Mouse (Mus musculus) gastrocnemius, adult 18-20 months (tissue): ENCODE results near the gene Frmd4a. TPM values are rescaled to one million over a fixed set of nuclear protein-coding genes. Genes with fewer than 3 reads are reported as not detected.
"Not testable (repeated sequence)": the region's sequence is repeated elsewhere in the genome, so short reads cannot be mapped to it uniquely, and the experiment has no call there.

Experiments
- DNase-seq: peaks from one replicate; pipeline ENCODE4 v3.0.0; 2021; ENCODE audit warnings: low spot score
- total RNA-seq, 2 experiments: library from RNA; stranded (reverse); gene quantifications; 2 replicates each; pipeline ENCODE4 v1.2.3; 2021

The Frmd4a gene
- total RNA-seq, 2 experiments from 2014 or later: 2.6 to 3.6 TPM

DNA sequence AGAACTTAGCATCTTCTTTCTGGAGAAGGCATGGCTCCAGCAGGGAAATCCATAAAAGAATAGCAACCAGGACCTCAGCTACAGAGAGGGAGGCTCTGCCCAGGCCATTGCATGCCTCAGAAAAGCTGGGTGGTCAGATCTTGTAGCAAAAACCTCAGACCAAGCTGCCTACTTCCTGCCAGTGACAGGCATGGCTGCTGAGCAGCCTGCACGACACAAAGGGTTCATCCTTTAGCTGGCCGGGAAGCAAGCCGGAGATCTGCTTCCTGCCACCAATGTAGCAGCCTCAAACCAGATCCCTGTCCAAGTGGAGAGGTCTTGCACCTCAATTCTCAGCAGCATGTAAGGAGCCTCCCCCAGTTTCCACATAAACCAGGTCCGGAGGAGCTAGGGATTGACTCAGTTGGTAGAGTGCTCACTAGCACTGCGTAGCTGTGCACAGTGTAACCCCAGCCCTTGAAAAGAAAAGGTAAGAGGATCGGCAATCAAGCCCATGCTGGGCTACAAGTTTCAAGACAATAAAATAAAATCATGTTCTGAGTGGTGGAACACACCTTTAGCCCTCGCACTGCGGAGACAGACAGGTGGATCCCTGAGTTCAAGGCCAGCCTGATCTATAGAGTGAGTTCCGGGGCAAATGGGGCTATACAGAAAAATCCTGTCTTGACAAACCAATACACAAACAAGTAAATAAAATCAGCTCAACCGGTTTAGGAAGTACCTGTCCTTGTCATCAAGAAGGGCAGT lies 532.7 kb downstream of the Frmd4a start:
- DNase-seq: no peak

DNA sequence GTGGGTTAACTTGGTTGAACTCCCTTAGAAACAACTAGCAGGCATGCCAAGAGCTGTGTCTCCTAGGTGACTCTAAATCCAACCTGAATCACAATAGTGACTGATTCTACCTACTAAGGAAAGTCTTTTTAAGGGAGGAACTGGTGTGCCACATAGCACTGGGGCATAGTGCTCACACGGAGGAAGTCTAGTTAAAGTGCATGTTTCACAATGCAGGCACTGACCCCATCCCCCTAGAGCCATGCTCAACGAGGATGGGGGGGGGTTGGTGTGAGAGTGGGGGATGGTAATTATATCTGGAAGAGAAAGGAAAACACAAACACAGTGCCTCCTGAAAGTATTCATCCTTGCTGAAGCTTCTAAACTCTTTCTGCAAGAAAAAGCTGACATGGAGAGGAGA lies 533.9 kb downstream of the Frmd4a start:
- DNase-seq: no peak

DNA sequence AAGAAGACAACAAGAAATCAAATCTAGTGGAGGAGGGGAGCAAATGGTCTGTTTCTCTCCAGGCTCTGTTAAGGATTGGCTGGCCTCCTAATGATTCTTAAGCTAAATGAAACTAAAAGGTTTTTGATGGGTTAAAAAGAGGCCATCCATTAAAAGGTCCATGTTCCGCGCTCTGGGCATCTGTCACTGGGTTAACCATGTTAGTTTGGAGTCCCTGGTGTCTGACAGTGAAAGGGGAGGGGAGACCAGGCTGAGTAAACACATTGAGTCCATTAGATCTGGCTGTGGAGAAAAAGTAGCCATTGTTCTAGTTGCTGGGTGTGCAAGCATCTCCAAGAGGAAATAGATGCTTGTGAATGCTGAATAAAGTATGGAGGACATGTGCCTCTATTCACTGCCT lies 534.3 kb downstream of the Frmd4a start:
- DNase-seq: no peak

DNA sequence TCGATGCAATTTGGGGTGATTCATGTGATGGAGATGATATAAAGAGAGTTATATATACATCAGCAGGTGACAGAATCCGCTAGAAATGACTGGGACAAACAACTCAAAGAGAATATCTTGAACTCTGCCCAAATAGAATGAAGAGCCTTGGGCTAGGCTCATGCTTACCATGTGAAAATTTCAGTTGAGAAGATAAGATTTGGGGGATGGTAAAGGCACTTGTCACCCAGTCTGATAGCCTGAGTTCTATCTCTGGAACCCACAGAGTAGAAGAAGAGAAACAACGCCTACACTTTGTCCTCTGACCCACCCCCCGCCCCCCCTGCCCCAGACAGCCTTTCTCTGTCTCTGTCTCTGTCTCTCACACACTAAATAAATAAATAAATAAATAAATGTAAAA lies 535.0 kb downstream of the Frmd4a start:
- DNase-seq: no peak

DNA sequence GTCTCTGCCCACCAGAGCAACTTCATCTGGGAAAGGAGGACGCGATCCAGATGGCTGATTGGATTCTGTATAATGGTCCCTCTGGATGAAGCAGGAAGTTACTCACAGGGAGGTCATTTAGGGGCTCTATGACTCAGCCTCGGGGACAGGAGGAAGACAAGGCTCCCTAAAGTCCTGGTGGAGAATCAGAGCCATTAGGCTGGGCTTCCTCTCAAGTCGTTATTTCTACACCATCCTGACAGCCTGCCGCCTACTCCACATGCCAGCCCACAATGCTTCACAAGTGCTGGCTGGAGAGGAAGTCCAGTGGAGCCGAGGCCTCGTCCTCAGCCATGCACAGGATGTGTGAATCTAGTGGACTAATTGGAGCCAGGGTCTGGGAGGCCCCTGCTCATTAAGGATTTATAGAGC lies 537.7 kb downstream of the Frmd4a start:
- DNase-seq: peak; percentile 22

DNA sequence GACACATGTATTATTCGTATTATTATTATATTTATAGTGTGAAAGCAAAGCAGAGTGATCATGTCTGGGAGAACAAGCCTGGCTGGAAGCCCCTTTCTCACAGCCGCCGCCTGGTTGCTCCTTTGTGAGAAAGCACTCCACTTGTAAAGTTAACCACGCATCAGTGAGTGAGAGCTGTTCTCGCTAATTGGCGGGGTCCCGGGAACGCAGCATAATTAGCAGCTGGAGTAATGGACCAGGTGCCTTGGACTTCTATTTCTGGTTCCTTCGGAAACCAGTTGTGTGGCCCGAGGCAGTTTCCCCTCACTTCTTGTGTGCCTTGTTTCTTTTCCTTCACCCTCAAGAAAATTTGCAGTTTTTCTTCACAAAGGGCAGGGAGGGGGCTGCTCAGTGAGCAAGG lies 538.7 kb downstream of the Frmd4a start:
- DNase-seq: no peak

DNA sequence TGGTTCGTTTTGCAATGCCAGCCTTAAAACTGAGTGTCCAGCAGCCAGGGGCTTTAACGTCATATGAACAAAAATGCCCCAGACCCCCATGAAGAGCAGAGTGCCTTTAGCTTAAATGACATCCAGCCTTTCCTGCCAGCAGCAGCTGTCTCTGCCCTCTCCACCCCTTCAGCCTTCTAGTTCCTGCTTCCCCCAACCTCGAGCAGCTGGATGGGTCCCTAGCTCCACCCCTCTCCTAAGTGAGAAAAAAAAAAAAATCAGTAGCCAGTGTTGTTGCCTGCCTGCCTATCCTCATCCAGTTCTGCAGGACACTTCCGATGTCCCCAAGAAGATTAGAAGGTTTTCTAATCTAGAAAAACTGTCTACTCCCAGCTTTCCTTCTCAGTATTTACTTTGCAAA lies 539.5 kb downstream of the Frmd4a start:
- no peak for DNase-seq

DNA sequence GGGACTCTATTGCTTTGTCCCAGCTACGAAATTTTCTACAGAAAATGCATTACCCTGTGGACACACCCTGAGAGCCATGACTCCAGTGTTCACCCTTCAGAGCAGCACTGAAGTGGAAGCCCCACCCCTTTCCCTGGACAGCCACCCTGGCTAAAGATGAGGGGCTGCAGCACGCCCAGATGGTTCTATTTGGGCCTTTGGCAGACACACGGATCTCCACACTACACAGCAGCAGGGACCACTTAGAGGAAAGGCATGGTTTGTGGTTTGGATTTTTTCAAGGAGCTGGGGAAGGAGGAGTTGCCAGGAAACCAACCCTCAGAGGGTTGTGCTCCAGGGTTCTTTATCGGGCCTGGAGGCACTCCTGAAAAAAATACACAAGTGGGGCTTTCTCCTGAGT lies 539.9 kb downstream of the Frmd4a start:
- DNase-seq: no peak

DNA sequence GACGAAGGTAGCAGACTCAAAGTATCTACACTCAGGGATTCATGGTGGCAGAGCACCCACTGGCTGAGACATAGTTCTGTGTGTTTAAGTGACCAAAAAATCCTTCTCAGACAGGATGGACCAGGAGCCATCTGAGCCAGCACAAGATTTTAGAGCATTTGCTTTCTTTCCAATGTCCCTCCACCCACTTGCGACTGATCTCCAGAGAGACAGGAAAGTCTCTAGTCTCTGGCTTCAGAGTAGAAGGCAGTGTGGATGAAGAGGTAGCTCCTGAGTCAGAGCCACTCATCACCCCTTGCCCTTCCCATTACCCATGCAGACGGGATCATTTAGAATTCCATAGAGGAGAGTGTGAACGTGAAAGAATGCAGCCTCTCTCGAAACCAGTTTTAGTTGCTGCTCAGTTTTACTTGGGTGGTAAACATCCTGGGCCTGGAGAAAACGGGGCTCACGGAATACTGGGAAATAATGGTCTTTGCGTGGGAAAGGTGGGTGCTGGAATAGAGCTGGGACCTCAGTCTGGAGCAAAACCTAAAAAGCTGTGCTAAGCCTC lies 541.2 kb downstream of the Frmd4a start:
- no peak for DNase-seq

DNA sequence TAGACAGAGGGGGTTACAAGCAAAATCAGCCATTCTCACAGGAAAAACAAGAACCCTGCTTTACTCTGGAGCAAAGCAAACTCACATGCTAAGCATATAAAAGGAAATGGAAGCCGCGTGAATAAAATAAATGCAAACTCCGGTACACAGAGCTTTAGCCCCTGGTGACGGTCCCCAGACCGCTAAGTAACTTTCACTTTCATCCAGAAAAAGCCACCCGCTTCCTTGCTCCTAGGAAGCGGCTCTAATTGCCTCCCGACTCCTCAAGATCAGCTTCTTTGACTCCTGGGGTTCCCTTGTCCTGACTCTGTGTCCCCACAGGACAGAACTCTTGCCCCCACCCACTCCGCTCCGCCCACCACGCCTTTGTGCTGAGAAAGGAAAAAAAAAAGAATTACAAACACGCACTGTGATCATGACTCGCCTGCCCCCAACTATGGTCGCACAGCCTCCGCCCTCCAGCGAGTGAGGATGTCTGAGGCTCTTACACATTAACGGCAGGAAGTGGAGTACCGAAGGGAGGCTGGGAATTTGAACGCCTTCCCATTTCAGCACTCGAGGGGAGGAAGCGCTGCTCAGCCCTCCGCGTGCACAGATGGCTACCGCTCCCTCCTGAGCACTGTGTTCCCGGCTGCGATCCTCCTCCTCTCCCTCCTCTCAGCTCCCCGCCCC lies 541.8 kb downstream of the Frmd4a start:
- peak; percentile 87 for DNase-seq

DNA sequence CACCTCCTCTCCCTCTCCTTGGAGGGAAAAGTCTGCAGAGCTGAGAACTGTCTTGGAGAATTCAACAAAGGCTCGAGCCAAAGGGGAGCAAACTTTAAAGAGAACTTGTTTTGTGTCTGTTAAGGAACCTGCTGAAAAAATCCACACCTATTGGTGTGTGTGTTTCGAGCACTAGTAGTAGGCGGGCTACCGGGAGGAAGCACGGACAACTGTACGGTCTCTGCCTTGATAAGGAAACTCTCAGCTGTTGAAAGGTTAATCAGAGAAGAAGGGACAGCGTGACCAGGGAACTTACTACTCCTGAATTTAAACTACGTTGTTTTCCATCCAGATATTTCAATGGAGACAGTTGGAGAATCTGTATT lies 542.3 kb downstream of the Frmd4a start:
- DNase-seq: no peak

DNA sequence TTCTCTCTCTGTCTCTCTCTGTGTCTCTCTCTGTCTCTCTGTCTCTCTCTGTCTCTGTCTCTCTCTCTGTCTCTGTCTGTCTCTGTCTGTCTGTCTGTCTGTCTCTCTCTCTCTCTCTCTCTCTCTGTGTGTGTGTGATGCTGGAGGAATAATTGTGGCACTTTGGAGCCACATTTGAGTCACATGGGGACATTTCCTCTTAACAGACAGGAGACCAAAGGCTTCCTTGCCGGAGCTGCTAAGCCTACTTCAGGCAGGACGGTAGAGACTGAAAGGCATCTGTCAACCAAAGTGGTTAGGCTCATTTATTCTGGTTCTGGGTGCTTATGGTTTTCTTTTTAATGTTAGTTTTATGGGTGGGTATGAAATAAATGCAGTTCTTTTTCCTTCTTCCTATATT lies 543.0 kb downstream of the Frmd4a start:
- DNase-seq: not testable (repeated sequence)

DNA sequence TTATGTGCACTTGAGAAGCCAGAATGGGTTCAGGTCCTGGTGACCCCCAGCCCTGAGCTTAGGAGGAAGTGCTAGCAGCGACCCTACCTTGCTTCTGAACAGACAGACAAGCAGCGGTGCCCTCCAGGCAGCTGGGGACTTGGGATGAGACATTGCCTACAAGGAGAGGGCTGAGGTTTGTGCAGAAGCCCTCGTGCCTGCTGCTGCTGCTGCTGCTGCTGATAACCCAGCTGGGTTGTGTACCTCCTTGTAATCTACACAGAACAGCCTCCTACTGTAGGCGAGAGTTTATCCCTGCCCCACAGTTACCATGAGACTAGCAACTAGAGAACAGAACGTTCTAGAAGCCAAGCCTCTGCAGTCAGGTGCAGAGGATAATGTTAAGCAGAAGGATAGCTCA lies 543.7 kb downstream of the Frmd4a start:
- DNase-seq: no peak

DNA sequence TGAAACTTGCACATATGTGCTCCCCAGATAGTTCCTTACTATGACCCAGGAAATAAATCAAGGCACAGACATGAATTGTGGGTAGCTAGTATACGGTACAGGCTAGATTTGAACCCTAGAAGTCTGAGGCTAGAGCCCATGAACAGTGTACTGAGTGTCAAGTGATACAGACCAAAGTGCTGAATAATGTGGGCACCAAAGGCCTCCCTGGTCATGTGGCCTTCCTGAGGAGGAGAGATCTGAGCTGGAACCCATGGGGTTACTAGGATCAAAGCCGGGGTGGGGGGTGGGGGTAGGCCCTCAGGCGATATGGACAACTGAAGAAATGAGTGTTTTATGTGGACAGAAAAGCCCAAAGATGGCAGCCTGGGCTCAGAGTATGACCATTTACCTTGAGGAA lies 544.9 kb downstream of the Frmd4a start:
- DNase-seq: no peak

DNA sequence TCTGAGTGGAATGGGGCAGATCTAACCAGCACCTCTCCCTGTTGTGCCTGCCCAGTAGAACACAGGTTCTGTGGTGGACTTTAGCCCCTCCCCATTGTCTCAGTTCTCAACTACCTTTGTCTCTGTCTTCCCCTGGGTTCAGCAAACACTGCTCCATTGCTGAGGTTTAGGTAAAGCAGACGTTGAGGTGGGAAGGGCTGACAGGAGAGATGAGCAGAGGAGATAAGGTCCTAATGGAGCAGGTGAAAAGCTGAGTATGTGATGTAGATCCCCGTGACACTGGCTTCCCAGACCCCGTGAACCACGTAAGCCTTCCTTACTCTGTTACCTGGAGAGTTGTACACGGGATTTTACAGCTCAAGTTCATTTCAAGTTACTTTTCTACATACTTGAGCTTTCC lies 545.3 kb downstream of the Frmd4a start:
- no peak for DNase-seq

DNA sequence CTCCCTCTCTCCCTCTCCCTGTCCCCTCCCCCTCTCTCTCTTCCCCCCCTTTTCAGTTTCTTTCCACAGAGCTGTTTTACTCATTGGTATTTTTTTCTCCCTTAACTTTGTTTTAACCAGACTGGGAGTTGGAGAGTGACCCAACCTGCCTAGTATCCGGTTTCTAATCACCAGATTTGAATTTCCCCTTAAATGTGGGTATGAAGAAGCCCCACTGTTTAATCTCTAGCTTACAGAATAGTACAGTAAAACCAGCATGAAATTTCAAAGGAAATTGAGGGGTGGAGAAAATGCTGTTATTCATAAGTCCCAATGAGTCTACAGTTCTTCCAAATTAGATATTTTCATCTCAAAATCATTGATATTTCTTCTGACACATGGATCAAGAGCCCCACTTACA lies 545.8 kb downstream of the Frmd4a start:
- DNase-seq: no peak

DNA sequence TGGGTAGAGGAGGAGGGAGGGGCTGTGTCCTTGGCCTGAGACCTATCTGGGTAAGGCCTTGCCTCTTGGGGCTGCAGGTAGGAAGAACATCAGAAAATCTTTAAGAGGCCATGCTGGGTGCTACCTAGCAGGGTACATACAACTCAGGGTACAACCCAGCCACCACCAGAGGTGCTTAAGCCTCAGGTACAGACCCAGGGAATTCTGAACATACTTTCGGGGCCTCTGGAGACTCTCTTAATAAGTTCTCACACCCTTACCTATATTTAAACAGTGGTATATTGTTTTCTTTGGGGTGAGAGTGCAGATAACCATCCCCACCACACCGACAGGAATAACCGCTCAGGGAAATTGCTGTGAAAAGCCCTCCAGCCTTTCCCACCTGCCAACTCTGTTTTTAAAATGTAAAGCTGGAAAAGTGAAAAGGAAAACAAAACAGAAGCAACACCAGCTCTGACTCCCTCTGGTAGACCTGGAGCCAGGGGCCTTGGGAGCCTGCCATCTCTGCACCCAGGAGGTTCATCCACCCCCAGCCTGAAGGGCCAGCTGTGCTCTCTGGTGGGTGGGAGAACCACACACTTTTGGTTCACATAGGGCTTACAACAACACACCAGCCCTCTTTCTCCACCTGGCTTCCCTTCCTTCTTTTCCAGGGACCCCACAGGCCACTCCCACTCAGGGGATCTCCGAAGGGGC lies 548.9 kb downstream of the Frmd4a start:
- no peak for DNase-seq

DNA sequence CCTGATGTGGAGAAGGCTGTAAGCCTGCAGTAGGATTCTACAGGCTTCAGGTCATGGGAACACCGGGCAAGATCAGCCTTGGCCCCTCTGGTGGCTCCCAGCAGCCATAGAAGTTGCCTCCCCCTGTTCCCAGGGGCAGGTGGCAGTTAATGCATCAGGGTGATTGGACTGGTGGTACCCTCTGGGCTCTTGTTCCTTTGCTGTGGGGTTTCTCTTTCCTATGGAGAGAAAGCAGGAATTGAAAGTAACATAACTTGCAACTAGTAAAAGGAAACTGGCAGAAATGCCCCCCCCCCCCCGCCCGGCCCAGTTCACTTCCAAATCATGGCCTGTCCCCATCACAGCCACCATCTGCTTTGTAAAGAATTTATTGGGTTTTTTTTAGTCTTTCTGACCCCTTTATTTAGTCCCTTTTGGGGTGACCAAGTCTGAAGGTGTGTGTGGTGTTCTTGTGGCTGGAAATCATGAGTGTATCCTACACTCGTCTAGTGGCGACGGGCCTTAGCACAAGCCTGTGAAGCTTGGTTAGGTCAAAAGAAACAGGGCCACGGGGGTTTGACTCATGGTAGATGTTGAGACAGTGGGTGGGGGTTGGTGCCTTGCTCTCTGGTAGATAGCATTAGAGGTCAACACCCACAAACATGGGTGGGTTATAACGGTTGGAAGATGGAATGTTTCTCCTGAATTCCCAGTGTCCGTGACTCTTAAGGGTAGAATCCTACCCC lies 549.6 kb downstream of the Frmd4a start:
- no peak for DNase-seq

DNA sequence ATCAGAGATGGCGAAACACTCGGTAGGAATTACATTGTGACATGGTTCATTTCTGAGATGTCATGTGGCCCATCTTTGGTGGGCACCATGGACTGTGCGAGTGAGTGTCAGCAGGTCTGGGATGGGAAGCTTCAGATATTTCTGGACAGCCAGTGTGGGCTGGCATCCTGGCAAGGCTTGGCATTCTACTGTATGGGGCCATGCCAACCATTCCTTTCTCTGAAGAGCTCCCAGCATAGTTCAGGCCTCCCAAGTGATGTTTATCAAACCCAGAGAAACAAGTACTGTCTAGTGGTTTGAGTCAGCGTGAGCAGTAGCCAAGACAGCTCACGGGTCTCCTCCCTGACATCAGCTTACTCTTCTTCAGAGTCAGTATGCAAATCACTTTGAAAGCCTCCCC lies 551.5 kb downstream of the Frmd4a start:
- DNase-seq: no peak

DNA sequence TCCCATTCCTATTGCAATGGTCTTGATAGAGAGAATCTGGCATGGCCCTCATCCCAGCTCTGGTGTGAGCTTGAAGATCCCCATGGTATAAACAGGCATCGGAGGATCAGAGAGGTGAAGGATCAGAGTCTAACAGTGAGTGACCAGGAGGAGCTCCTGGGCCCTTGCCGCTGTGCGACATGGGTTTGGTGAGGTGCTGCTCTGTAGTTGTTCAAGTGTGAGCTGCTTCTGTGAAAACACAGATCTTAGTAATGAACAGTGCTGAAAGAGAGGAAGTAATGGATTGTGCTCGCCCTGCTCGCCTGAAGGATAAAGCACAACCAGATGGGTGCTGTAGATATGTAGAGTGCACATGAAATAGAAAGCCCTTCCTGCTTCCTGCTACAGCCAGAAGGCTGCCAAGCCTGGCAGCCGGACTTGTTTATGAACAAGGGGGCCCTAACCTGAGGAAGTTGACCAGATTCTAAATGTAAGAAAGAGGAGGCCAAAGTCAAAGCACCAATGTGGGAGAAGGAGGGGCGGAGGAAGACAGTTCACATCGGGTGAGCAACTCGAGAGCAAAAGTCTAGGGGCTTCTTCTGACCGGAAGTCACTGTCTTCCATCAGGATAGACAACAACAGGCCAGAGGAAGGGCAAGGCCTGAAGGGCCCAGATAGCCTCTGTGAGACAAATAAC lies 552.8 kb downstream of the Frmd4a start:
- DNase-seq: no peak
